Mouse (Mus musculus) embryonic fibroblast, embryonic 13.5 days (primary cell): Measurements from ENCODE around the gene St8sia1. TPM values are rescaled to one million over a fixed set of nuclear protein-coding genes. Genes with fewer than 3 reads are reported as not detected.

Experiments used
- H3K27ac ChIP-seq: 2 replicates; pipeline ENCODE4 v1.5.1; 2012; ENCODE audit warnings: low read length, control low read depth, inconsistent platforms; ENCODE audit not compliant: insufficient read depth
- H3K4me1 ChIP-seq: 2 replicates; pipeline ENCODE4 v1.6.1; 2011; ENCODE audit warnings: low read length; ENCODE audit not compliant: control insufficient read depth, insufficient read depth
- H3K4me3 ChIP-seq: 2 replicates; pipeline ENCODE4 v1.5.1; 2011; ENCODE audit warnings: mild to moderate bottlenecking, control low read depth, low read length; ENCODE audit not compliant: insufficient read depth
- CTCF ChIP-seq: IDR thresholded peaks from 2 replicates; pipeline ENCODE4 v1.5.1; 2011; ENCODE audit warnings: mild to moderate bottlenecking, control low read depth, low read length, moderate library complexity, borderline replicate concordance; ENCODE audit not compliant: insufficient read depth
- POLR2A ChIP-seq: IDR thresholded peaks from 2 replicates; pipeline ENCODE4 v1.6.1; 2011; ENCODE audit warnings: low read depth, mild to moderate bottlenecking, control low read depth, low read length, moderate library complexity
- polyA plus RNA-seq: library from polyadenylated mRNA; stranded (reverse); fragments of >200 nt; gene quantifications from 2 replicates; pipeline ENCODE4 v1.2.4, GENCODE M21; 2011; ENCODE audit warnings: low read depth; ENCODE audit not compliant: missing spikeins, insufficient read length

St8sia1 gene
- polyA plus RNA-seq, 1 experiment: 0.07 TPM

DNA sequence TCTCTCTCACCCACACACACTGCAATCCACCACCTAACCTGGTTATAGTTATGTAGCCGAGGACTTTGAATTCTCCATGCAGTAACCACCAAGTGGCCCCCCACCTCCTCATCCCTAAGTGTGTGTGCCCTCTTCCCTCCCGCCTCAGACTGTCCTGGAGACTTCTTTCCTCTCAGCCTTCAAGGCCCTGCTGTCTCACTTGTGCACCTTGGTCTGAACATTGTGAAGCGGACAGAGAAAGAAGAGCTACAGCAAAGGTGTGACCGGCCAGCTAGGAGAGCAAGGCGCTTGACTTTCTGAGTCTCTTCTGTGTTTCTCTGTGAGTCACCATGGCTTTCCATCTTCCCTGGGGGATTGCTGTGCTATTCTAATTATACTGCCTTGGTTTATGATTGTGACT is 108.5 kb downstream of the St8sia1 start:
- H3K4me3 ChIP-seq: no peak overlapping the region
- peaks cover 2% of the 10 kb centered on the region; the same call in 1 of the 2 replicates for H3K4me1 ChIP-seq
- TF ChIP-seq CTCF (no peak), POLR2A (no peak)
- no peak overlapping the region for H3K27ac ChIP-seq

GRCm38 (mm10) chr6:142852419-142853377 is 111.6 kb downstream of the St8sia1 start:
- TF ChIP-seq POLR2A (no peak), CTCF (no peak)
- H3K27ac ChIP-seq: no peak overlapping the region

GRCm38 (mm10) chr6:142850436-142850835 is 113.8 kb downstream of the St8sia1 start:
- no peak for TF ChIP-seq POLR2A
- no peak for TF ChIP-seq CTCF
- H3K4me3 ChIP-seq: no peak overlapping the region
- no peaks in the 10 kb centered on the region for H3K4me1 ChIP-seq
- no peak overlapping the region for H3K27ac ChIP-seq

More at GRCm38 (mm10) chr6:142852419-142853377, 111.6 kb downstream of the St8sia1 start:
- H3K4me3 ChIP-seq: no peak overlapping the region
- H3K4me1 ChIP-seq: peaks cover 2% of the 10 kb centered on the region; the same call in 1 of the 2 replicates

DNA sequence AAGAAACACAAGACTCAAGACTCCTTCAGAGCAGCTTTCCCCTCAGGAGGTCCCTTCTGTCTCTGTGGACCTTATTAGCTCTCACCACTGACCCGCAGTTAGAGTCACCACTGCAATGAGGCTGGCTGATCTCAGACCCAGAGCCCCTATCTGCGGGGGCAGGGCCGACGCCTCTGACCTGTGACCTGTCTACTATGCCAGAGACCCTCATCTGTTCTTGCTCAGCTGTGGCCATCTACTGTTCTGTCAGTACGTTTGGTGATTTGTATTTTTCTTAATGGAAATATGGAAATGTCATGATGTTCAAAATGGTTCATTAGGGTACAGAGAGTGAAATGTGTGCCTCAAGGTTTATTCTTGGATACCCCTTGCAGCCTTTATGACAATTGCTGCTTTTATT is 114.9 kb downstream of the St8sia1 start:
- H3K27ac ChIP-seq: no peak overlapping the region
- H3K4me3 ChIP-seq: no peak overlapping the region
- TF ChIP-seq CTCF (no peak), POLR2A (no peak)
- H3K4me1 ChIP-seq: no peaks in the 10 kb centered on the region

DNA sequence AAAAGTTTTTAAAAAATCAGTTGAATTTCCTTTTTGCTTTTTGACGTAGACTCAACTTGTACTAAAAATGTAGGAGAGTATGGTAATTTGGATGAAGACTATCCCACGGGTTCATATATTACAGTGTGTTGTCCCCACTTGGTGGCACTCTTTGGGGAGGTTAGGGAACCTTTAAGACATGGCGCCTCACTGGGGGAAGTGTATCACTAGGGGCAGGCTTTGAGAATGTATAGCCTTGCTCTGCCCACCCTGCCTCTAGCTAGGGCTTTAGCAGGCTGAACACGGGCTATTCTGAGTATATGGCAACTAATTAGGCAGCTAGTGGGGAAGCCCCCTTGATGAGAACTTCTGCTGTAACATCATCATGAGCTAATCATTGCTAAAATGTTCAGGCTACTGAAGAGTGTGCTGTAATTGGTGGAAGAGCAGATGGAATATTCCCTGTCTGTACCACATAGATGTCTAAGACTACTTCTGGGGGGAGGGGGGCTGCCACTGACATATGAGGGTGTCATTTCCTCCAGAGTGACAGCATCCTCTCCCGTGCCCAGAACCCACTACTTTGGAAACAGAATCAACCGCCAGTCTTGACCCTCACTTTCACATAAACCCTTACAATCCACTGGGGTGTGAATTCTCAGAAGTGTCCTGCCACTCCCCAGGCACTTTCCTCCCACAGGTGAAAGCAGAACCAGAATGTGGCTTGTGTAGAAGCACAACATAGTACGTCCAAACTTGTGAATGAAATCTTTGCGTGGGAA is 116.2 kb downstream of the St8sia1 start:
- H3K4me3 ChIP-seq: no peak overlapping the region
- no peak for TF ChIP-seq POLR2A
- TF ChIP-seq CTCF: no peak
- H3K4me1 ChIP-seq: no peaks in the 10 kb centered on the region
- no peak overlapping the region for H3K27ac ChIP-seq

DNA sequence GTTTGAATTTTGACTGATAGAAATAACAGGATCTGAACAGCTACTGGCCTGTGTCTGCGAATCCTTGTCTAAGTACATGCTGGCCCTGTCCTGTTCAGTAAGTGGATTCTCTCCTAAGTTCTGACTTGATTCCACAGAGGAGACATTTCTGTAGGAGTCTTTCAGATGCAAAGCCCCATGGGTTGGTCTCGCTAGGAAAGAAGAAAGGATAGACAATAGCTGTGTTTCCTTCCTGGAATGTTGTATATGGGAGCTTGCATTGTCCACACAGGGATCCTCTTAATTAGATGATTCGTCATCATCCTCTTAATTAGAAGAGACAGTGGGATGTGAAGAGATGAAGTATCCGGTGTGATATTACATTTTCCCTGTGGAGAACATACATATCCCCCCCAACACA is 117.4 kb downstream of the St8sia1 start:
- Histone ChIP-seq H3K27ac (no peak overlapping the region), H3K4me3 (no peak overlapping the region), H3K4me1 (no peaks in the 10 kb centered on the region)
- no peak for TF ChIP-seq CTCF

DNA sequence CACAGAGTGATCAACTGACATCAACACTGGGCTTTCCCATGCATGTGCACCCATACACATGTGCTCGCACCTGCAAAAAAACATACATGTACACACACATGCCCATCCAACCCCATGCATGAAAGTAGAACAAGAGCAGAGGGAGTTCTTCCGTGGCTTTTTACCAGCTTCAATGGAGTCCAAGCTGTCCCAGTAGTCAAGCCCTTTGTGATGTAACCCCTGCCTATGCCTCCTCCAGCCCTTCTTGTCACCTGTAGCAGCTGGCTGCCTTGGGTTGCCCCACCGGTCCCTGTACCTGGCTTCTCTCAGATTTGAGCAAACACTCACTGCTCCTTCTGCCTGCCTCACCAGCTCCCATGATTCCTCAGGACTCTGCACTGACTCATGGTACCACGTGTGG is 119.2 kb downstream of the St8sia1 start:
- no peak for TF ChIP-seq CTCF
- TF ChIP-seq POLR2A: no peak
- H3K4me1 ChIP-seq: no peaks in the 10 kb centered on the region
- H3K4me3 ChIP-seq: no peak overlapping the region
- H3K27ac ChIP-seq: no peak overlapping the region

DNA sequence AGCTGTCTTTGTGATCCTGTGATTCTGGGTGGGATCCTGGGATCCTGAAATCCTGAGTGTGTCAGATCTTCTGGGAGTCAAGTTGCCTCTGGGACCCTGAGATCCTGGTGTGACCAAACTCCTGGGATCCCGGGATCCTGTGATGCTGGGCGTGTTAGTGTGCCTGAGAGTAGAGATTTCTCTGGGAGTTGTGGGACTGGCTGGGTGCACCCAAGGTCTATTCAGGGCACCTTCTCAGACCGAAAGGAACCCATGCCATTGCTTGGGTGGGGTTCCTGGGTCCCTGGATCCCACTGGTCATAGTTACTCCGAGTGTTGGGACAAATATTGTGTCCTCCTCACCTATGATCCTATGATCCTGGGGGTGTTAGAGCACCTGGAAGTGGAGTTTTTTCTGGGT is 120.2 kb downstream of the St8sia1 start:
- H3K4me1 ChIP-seq: no peaks in the 10 kb centered on the region
- no peak overlapping the region for H3K27ac ChIP-seq
- TF ChIP-seq CTCF (no peak), POLR2A (no peak)
- H3K4me3 ChIP-seq: no peak overlapping the region

- Histone ChIP-seq H3K27ac (no peak overlapping the region), H3K4me1 (no peaks in the 10 kb centered on the region), H3K4me3 (no peak overlapping the region)
- TF ChIP-seq CTCF (no peak), POLR2A (no peak)
These were observed 125.8 kb downstream of the St8sia1 start for GRCm38 (mm10) chr6:142838501-142838900.

DNA sequence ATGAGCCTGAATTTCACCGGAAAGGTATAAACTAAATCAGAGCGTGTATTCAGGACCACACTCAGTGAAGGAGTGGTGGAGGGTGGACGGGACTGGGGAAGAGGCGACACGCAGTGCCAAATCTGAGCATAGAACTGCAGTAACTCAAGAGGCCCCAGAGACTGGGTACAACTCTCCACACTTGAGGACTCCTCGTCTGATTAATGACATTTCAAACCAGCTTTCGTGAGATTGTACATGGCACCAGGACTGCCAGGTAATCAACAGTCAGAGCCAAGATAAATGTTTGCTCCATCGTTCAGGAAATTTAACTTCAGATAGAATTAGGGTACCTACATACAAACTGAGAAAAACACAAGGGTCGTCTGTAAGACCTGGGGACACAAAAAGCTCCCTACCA is 126.9 kb downstream of the St8sia1 start:
- Histone ChIP-seq H3K4me3 (no peak overlapping the region), H3K27ac (no peak overlapping the region), H3K4me1 (no peaks in the 10 kb centered on the region)
- TF ChIP-seq CTCF (no peak), POLR2A (no peak)
